Mouse (Mus musculus) small intestine, adult 2 months (tissue): Measurements from ENCODE around the gene Lgr4.

ENCODE experiments used
- CTCF ChIP-seq: fragments of 200-500 bp; IDR thresholded peaks from 2 replicates; pipeline ENCODE4 v1.5.1; 2012; ENCODE audit warnings: low read depth, mild to moderate bottlenecking, control low read depth, inconsistent platforms, low read length, moderate library complexity, mixed read lengths; ENCODE audit not compliant: insufficient replicate concordance, insufficient read length; ENCODE audit errors: extremely low read depth
- POLR2A ChIP-seq: fragments of 200-500 bp; IDR thresholded peaks from 2 replicates; pipeline ENCODE4 v1.6.1; 2012; ENCODE audit warnings: low read depth, mild to moderate bottlenecking, control low read depth, inconsistent platforms, low read length, moderate library complexity

- TF ChIP-seq POLR2A (no peak), CTCF (no peak)
Measured at GRCm38 (mm10) chr2:110036665-110037064, 119.2 kb downstream of the Lgr4 start.
